Mouse (Mus musculus): Measurements from ENCODE around the gene C5ar1.
"Not testable (repeated sequence)": the region's sequence is repeated elsewhere in the genome, so short reads cannot be mapped to it uniquely, and the experiment has no call there.

Gene C5ar1

DNA sequence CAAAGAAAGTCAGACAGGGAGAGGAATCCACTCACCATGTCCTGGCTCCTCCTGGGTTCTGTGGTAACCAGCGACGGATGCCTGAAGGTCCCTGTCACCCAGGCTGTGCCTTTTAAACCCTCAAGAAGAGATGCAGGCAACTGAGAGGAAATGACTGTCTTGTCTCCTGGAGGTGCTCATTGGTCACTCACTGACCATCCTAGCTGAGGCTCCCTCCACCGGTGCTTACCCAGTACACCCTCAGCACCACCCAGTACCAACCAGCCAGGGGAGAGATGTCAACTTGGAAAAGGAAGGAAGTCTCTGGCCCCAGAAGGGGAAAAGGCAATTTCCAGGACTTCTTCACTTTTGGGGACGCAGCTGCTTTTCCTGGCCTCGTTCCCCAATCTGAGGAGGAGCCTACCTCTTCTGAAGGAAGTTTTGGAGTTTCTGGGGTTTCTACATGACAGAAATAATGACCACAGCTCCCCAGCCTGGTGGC, at the start of gene C5ar1:
C5ar1 (minus strand) TSS at position 431 of the 481 bp plus-strand sequence.
- DNase-seq (ENCODE audit: inconsistent ontology term) = no peak

DNA sequence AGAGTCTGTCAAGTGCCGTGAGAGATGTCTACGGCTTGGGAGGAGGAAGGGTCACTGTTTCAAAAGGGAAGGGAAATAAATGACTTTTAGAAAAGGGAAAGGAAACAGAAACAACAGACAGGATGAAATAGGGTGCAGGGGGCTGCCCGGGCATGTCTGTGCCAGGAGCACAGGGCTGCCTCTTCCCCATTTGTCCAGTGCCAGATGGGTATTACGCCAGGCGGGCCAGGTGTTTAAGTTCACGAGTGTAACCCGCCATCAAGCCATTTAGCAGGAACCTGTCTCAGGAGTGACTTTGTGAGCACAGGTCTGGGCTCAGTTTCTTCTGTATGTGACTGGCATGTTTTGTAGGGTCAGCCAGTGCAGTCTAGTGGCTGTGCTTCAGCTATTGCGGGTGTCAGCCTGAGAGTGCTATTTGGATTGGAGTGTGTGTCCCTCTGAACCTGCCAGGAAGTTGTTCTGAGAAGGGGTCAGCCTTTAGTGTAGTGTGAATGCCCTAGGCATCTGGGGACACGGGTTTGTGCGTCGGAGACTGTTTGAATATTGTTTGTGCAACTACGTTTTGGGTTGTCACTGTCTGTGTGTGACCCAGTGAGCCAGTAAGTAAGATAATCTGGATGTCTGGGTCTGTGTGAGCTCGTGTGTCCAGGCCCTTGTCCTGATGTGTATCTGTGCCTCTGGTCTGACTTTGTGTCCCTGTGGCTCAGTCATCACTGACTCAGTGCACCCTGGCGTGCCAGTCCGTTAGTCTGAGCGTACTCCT, 49.4 kb upstream of the C5ar1 start:
- DNase-seq (ENCODE audit: inconsistent ontology term) = peak; percentile 72

DNA sequence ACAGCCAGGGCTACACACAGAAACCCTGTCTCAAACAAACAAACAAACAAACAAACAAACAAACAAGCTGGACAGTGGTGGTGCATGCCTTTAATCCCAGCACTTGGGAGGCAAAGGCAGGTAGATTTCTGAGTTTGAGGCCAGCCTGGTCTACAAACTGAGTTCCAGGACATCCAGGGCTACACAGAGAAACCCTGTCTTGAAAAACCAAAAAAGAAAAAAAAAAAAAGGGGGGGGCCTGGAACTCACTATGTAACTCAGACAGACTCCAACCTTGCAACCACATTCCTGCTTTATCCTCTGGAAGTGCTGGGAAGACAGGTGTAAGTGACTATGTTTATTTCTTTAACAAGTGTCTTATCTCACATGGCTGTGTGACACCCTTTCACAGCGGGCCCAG, 48.8 kb upstream of the C5ar1 start, which contains the start of gene Bbc3:
Bbc3 (plus strand) TSS at position 301 of the 400 bp plus-strand sequence.
- DNase-seq (ENCODE audit: inconsistent ontology term) = not testable (repeated sequence)

DNA sequence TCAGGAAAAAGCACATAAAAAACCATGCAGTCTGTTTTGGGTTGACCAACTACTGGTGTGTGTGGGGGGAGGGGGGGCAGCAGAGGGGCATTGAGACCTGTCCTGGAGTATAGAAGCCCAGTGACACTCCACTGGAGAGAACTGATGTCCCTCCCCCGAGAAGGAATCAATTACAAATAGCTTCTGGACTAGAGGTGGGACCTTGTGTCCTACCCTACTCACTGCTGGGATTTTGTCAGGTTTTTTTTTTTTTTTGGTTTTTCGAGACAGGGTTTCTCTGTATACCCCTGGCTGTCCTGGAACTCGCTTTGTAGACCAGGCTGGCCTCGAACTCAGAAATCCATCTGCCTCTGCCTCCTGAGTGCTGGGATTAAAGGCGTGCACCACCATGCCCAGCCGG, 47.8 kb upstream of the C5ar1 start:
- DNase-seq (ENCODE audit: inconsistent ontology term) = not testable (repeated sequence)

DNA sequence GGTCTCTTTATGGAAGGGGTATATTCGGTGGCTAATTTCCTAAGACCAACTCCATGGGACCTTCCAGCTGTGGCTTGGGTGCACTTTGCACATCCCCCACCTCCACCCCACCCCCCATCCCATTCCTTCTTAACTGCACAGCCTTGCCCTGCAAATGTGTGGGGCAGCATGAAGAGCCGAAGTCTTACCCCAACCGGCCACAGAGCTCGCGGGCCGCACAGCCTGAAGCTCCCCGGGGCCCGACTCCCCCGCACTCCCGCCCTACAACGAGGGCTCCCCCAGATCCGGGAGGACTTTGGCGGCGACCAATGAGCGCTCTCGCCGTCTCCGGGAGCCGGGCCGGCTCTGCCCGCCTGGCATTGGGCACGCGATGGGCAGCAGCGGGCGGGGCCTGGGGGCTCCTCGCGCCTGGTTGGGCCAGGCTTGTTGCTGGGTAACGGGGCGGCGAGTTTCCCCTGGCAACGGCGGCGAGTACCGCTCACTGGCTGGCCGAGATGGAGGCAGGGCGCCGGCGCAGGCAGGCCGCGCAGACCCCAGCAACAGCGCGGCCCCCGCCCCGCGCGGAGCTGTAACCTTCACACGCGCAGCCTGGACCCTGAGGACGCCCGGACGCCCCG, 40.2 kb upstream of the C5ar1 start:
- peak; percentile 98 for DNase-seq (ENCODE audit: inconsistent ontology term)

DNA sequence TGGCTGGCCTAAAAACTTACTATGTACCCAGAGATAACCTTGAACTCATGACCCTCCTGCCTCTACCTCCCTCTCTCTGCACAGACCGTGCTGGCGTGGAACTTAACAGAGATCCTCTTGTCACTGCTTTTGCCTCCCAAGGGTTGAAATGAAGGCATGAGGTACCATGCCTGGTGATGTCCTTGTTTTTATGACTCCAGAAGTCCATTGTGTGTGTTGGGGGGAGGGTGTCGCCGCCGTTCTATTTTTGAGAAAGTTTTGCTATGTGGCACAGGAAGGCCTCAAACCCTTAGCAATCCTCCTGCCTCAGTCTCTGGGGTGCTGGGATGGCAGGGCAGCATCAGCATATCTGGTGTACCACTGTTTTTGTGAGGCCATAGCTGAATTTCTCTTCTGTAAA, 39.6 kb upstream of the C5ar1 start:
- DNase-seq (ENCODE audit: inconsistent ontology term) = no peak

DNA sequence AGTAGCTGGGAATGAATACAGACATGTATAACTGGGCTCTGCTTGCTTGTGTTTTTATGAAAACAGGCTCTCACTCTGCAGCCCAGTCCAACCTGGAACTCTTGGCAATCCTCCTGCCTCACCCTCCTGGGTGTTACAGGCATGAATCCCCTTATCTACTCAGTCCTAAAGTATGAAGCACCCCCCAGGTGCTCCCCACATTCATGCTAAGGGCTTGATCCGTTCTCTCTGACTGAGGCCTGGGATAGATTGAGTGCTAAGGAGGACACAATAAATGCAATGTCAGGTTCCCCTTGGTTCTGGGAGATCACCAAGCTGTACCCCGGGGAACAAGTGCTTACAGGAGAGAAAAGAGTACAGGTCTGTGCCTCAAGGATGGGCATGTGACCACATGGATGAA, 38.3 kb upstream of the C5ar1 start:
- no peak for DNase-seq (ENCODE audit: inconsistent ontology term)

DNA sequence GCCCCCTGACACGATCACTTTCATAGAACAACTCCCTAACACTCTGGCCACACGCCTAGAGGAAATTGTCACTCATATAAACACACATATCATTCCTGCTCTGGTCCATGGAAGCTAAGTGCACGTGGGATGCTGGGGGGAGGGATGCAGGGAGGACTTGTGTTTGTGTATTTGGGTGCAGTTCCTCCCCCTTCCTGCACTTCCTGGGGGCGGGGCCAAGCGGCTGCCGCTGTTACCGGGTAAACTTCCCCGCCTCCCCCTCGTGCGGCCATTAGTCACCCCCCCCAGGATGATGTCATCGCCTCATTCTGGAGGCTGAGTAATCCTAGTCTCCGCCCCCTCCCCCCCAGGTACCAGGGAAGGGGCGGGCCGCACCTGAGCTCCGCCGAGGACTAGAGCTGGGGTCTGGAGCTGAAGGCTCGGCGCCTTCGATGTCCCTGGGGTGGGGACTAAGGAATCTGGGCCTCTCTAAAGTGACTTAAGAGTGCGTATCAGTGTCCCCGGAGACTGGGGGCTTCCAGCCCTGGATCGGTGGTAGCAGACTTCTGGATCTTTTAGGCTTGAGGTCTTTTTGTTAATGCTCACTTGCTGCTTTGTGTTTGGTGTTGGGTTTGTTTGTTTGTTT, 37.5 kb upstream of the C5ar1 start:
- peak; percentile 97 for DNase-seq (ENCODE audit: inconsistent ontology term)

DNA sequence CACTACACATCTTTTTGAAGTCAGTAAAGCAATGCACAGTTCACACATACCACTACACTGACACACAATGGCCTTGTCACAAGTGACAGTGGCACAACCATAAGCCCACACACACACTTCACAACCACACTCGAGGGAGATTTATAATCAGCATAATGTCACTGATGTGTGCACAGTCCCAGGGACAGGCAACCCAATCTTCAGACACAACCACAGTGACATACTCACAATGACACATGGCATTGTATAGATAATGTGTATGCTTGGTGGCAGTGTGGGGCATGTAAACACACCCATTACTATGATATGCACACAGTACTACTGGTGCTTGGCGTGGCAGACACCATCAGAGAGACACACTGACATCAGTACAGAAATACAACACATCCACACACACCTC, 36.8 kb upstream of the C5ar1 start:
- DNase-seq (ENCODE audit: inconsistent ontology term) = no peak

DNA sequence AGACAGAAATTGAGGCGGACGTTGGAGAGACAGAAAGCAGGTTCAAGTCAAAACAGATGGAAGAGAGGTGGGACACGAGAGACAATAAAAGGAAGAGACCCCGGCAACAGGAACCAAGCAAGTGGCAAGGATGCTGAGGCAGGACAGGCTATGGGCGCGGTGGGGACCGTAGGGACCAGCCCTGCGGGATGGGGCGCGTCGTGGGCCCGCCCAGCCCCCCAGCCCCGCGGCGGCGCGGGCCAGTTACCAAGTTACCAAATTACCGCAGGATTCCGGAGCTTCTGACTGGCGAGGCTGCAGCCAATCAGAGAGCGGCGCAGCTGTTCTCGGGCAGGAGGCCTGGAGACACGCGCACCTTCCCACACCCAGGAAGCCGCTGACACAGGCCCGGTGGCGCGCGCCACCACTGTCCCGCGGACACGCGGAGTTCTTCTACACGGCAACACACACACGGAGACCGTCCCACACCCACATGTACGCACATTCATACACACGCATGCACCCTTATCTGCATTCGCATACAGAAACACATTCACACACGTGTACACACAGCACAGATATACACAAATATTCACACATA, 36.1 kb upstream of the C5ar1 start:
- peak; percentile 94 for DNase-seq (ENCODE audit: inconsistent ontology term)

DNA sequence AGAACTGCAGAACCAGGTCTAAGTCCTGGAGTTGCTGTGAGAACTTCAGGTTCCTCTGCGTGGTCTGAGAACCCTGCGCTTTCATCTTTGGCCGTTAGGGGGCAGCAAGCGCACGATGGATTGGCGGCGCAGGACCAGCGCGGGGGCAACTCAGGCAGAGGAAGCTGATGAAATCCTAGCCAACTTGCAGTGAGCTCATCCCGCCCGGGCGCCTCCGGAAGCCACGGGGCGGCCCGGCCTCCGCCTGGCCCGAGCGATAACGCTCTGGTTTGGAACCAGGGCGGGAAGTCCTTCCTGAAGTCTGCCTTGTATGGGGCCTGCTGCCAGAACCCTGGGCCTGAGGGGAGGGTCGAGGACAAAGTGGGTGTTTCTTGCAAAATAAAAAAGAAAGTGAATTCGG, 35.5 kb upstream of the C5ar1 start:
- DNase-seq (ENCODE audit: inconsistent ontology term) = peak; percentile 97

DNA sequence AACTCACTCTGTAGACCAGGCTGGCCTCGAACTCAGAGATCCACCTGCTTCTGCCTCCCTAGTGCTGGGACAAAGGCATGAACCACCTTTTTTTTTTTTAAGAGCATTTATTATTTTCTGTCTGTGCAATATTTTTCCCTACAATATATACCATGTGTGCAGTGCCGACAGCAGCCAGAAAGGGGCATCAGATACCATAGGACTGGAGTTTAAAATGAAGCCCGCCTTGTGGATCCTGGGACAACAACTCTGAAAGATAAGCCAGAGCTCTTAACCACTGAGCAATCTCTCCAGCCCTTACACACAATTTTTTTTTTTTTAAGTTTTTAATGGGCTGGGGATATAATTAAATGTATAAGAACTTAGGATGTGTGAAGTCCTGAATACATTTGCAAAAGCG, 35.0 kb upstream of the C5ar1 start:
- DNase-seq (ENCODE audit: inconsistent ontology term) = peak; percentile 60

DNA sequence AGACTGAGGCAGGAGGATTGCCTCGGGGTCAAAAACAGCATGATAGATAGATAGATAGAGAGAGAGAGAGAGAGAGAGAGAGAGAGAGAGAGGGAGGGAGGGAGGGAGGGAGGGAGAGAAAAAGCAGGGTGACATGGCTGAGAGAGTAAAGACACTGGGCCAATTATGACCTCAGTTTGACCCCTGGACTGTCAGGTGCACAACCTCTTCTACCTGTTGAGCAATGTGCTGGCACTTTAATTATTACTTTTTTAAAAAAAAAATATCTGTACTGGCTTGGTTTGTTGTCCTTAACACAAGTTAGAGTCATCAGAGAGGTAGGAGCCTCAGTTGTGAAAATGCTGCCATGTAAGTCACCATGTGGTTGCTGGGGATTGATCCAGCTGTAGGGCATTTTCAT, 28.5 kb upstream of the C5ar1 start:
- no peak for DNase-seq (ENCODE audit: inconsistent ontology term)

DNA sequence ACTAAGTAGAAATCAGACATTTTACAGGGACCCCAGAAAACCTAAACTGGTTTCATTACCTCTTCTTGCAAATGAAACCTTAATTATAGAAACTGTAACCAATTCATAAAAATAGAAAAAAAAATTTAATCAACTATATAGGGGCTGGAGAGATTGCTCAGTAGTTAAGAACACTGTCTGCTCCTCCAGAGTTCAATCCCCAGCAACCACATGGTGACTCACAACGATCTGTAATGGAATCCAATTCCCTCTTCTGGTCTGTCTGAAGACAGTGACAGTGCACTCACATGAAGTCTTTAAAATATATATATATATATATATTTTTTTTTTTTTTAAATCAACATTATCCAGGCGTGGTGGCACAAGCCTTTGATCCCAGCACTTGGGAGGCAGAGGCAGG, 27.7 kb upstream of the C5ar1 start:
- DNase-seq (ENCODE audit: inconsistent ontology term) = no peak

DNA sequence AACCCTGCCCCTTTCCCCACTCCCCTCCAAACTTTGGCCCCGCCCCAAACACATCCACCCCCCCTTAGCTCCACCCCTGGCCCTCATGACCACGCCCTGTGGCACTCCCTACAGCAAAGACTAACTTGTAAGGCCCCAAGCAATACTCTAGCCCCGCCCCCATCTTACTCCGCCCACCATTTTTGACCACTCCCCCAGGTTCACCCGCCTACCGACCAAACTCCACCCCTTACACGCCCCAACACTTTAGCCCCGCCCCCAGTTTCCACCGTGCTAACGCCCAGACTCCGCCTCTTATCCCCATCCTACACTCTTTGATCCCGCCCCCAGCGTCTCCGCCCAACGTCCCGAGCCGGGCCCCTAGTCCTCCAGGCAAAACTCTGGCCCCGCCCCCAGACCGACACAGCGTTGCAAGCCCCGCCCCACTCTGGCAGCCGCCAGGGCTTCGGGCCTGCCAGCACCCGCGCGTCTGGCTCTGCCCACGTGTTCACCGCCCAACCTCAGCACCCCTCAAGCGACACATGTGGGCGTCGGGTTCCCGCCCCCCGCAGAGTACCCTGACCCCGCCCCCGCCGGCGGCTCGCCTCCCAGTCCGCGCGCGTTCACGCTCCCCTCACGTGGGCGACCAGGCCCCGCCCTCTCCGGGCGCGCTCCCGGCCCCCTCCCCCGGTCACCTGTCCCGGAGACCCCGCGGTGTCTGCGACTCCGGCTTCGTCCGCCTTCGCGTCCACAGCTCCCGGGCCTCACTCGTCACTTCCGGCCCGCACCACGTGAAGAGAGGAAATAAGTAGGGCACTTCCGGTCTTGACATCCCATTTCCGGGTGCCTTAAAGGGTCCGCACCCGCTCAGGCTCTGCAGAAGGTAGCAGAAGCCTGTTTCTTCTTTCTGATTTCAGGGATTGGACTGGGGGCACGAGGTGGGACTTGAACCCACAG, 27.0 kb upstream of the C5ar1 start, which contains the start of gene Ccdc9:
Ccdc9 (minus strand) TSS at position 770 of the 936 bp plus-strand sequence.
- peak; percentile 100 for DNase-seq (ENCODE audit: inconsistent ontology term)

DNA sequence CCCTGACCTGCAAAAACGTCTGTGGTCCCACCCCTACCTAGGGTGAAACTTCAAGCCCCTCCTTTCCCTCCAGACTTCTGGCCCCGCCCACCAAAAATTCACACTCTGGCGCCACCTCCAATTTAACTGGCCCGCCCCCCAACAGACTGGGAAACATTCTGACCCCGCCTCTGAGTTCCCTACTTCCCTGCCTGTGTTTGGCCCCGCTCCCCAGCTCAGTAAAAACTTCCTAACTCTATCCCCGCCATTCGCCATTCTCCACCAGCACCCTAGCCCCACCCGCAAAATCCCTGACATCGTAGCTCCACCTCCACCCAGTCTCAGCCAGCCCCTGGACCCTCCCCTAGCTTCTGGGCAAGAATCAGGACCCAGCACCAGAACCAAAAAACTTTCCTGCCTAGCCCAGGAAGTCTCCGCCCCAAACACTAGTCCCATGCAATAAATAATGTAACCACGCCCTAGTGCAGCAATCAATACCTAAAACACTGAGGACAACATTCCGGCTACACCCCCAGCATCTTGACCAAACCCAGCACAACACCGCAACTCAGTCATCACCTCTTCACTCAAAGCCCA, 26.2 kb upstream of the C5ar1 start:
- peak; percentile 84 for DNase-seq (ENCODE audit: inconsistent ontology term)

DNA sequence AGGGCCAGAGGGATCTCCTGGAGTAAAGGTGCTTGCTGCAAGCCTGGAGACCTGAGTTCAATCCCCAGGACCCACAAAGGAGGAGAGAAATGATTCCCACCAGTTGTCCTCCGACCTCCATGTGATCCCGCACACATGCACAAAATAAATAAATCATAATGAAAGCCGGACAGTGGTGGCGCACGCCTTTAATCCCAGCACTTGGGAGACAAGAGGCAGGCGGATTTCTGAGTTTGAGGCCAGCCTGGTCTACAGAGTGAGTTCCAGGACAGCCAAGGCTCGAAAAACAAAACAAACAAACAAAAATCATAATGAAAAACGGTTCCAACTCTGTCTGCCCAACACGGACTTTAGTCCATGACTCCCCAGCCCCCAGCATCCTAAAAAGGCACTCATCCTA, 25.6 kb upstream of the C5ar1 start:
- DNase-seq (ENCODE audit: inconsistent ontology term) = no peak

DNA sequence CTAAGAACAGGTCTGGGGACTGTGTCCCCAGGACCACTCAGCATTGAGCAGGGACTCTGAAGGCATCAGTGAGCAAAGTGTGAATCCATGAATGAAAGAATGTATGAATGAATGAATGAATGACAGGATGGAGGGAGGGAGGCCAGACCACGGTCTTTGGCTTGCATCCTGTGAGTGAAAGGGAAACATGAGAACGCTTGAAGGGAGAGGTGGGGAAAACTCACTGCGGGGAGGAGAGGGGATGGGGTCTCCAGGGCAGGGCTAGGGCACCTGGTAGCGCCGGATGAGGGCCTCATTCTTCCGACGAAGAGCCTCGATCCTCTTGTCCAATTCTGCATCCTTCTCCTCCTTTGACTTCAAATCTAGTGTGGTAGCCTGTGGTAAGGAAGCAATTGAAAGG, 24.7 kb upstream of the C5ar1 start:
- no peak for DNase-seq (ENCODE audit: inconsistent ontology term)

DNA sequence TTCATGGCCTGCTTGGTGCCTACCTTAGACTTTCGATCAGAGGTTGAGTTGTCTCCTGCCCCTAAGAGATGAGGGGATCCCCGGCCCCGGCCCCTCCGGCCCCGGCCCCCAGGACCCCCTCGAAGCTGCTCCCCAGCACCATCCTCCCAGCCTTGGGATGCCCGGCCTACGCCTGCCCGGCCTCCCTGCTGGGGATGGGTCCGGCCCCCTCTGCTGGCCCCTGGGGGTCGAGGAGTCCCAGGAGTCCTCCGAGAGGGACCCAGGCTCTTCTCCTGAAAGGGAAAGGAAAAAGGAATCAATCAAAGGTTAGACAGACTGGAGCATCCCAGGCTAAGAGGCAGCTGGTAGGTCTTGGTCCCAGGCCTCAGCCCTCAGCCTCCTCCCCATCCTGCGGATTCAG, 23.0 kb upstream of the C5ar1 start:
- no peak for DNase-seq (ENCODE audit: inconsistent ontology term)

DNA sequence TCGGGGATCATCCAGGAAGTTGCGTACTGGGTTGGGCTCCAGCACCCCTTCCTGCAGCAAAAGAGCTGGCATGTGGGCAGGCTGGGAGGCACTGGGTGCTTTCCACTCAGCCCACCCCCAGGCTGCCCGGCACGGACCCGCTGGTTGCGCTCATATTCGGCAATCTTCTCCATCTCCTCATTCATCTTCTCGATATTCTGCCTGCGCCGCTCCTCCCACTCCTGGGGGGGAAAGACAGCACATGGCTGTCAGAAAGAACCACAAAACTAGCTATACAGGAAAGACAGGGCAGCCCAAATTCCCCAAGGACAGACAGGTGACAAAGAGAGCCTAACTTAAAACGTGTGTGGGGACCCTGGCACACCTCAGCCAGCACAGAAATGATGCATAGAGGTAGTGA, 21.4 kb upstream of the C5ar1 start:
- no peak for DNase-seq (ENCODE audit: inconsistent ontology term)
